Mouse (Mus musculus): ENCODE data around the gene Smarca2. TPM values are rescaled to one million over a fixed set of nuclear protein-coding genes. Genes with fewer than 3 reads are reported as not detected.
A peak's percentile ranks its signal among the peaks of the same experiment; 100 is the strongest.

The Smarca2 gene
- polyA plus RNA-seq, 1 experiment from 2014 or later, result 95.2 TPM

DNA sequence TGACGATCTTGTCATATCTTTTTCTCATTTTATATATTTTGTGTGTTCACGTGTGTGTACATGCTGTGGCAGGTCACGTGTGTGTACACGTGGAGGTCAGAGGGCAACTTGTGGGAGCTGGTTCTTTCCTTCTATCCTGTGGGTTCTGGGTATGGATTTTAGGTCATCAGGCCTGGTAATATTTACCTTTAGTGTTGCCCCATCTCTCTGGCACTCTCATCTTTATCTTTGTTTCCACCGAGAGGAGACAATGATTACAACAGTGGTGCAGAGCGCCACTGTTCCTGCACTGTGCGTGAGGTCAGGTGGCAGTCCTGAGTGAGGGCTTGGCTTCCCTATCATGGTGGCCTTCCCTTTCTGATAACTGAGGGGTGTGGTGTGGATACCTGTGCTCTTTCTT is 160.6 kb downstream of the Smarca2 start:
- H3K27me3 ChIP-seq (replicated peaks; ENCODE audit: control insufficient read depth, insufficient read depth, low read length), result no peaks in the 10 kb centered on the region
- H3K36me3 ChIP-seq (ENCODE audit: control insufficient read depth, insufficient read depth, low read length), result no peaks in the 10 kb centered on the region
- WGBS, result 93% methylated on average over 7 of the region's 7 CpGs
- H3K27ac ChIP-seq (ENCODE audit: low read depth, low read length), result no peak overlapping the region
- no peak overlapping the region for H3K4me2 ChIP-seq (ENCODE audit: low read length)
- H3K9ac ChIP-seq (ENCODE audit: low read depth, low read length), result no peak overlapping the region
- ATAC-seq, result no peak
- H3K4me3 ChIP-seq (ENCODE audit: low read length), result no peak overlapping the region
- H3K9me3 ChIP-seq (ENCODE audit: control insufficient read depth, low read length), result no peaks in the 10 kb centered on the region
- H3K4me1 ChIP-seq (ENCODE audit: control insufficient read depth, insufficient read depth, low read depth, low read length), result peaks cover 17% of the 10 kb centered on the region

GRCm38 (mm10) chr19:26767454-26767853 is 162.6 kb downstream of the Smarca2 start:
- no peak for ATAC-seq
- 83% methylated on average over 13 of the region's 13 CpGs for WGBS
- Histone ChIP-seq H3K27me3 (replicated peaks; ENCODE audit: control insufficient read depth, insufficient read depth, low read length) (no peaks in the 10 kb centered on the region), H3K4me1 (ENCODE audit: control insufficient read depth, insufficient read depth, low read depth, low read length) (peaks cover 24% of the 10 kb centered on the region), H3K4me3 (ENCODE audit: low read length) (no peak overlapping the region), H3K27ac (ENCODE audit: low read depth, low read length) (no peak overlapping the region), H3K9ac (ENCODE audit: low read depth, low read length) (no peak overlapping the region), H3K4me2 (ENCODE audit: low read length) (no peak overlapping the region), H3K9me3 (ENCODE audit: control insufficient read depth, low read length) (no peaks in the 10 kb centered on the region), H3K36me3 (ENCODE audit: control insufficient read depth, insufficient read depth, low read length) (no peaks in the 10 kb centered on the region)

DNA sequence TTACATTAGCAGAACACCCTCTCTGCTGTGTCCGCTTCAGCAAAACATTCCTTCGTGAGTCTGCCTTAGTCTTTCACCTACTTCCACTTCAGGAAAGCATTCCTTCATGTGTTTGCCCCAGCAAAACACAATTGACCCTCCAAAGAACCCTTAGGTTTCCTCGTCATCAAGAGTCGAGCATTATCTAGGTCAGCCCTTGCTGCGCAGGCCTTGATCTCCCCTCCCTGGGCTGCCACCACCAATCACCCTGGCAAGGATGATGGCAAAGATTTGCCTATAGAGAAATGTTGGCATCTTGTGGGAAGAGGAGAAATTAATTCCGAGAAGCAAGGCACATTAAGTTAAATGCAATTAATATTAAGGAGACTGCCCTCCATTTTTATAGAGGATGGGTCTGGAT is 163.1 kb downstream of the Smarca2 start:
- Histone ChIP-seq H3K27me3 (replicated peaks; ENCODE audit: control insufficient read depth, insufficient read depth, low read length) (no peaks in the 10 kb centered on the region), H3K9ac (ENCODE audit: low read depth, low read length) (no peak overlapping the region), H3K27ac (ENCODE audit: low read depth, low read length) (no peak overlapping the region), H3K4me3 (ENCODE audit: low read length) (no peak overlapping the region), H3K4me1 (ENCODE audit: control insufficient read depth, insufficient read depth, low read depth, low read length) (peaks cover 24% of the 10 kb centered on the region), H3K36me3 (ENCODE audit: control insufficient read depth, insufficient read depth, low read length) (no peaks in the 10 kb centered on the region), H3K4me2 (ENCODE audit: low read length) (no peak overlapping the region), H3K9me3 (ENCODE audit: control insufficient read depth, low read length) (no peaks in the 10 kb centered on the region)
- no peak for ATAC-seq
- WGBS, result 92% methylated on average over 6 of the region's 6 CpGs

DNA sequence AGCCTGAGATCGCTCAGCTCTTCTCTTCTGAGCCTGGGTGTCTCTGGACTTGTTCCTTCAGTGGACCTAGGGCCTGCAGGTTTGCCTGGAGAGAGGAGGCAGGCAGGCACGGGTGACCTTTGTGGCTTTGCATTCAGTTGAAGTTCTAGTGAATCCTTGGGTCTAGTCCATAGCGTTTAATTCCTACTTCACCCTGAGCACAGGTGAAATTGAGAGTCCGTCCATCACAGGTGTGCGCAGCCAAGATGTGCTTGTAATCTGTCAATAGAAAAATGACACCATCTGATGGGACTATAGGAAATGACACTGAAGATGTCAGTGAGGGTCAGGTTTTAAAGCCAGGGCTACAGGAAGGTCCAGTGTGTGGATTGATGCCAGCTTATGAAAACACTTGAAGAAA is 164.0 kb downstream of the Smarca2 start:
- H3K27me3 ChIP-seq (replicated peaks; ENCODE audit: control insufficient read depth, insufficient read depth, low read length), result no peaks in the 10 kb centered on the region
- no peaks in the 10 kb centered on the region for H3K36me3 ChIP-seq (ENCODE audit: control insufficient read depth, insufficient read depth, low read length)
- no peak for ATAC-seq
- no peaks in the 10 kb centered on the region for H3K9me3 ChIP-seq (ENCODE audit: control insufficient read depth, low read length)
- H3K4me1 ChIP-seq (ENCODE audit: control insufficient read depth, insufficient read depth, low read depth, low read length), result peaks cover 24% of the 10 kb centered on the region
- H3K9ac ChIP-seq (ENCODE audit: low read depth, low read length), result no peak overlapping the region
- peak overlapping the region; percentile 95 for H3K27ac ChIP-seq (ENCODE audit: low read depth, low read length)
- WGBS, result 85% methylated on average over 5 of the region's 5 CpGs
- no peak overlapping the region for H3K4me3 ChIP-seq (ENCODE audit: low read length)
- H3K4me2 ChIP-seq (ENCODE audit: low read length), result no peak overlapping the region

DNA sequence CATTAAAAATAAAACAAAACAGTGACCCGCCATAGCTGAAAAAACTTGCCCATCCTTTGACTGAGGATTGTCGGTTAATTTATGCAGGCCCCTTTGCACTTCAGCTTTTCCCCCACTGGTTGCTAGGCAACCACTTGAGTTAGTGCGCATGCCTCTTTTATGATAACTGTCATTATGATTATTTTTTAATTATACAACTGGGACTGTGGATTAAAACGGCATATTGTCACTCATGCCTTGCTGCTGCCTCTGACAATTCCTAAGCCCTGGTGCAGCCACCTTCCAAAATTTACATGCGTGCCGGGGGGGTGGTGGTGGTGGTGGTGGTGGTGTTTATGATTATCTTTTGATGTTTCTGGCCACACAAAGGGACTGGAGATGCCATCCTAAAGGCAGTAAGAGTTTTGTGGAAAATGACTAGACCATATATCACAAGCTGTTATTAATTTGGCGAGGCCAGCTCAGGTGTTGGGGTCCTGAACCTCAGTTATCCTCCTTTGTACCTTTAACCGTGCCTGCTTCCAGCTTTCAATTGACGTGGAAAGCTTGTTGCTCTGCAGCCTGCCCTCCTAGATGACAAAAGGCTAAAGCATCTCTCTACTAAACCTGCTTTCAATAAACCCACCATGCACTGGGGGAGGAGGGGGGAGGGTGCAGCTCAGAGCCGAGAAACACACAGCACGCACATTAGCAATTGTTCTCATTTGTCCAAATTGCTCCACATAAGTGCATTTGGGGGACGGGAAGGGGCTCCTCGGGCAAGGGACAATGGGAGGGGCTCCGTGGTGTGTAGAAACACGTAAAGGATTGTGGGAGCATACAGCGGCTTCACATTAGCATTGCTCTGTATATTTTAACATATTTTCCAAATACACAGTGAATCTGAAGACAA is 165.0 kb downstream of the Smarca2 start:
- Histone ChIP-seq H3K4me3 (ENCODE audit: low read length) (peak overlapping the region; percentile 5), H3K36me3 (ENCODE audit: control insufficient read depth, insufficient read depth, low read length) (peaks cover 5% of the 10 kb centered on the region; the same call in 1 of the 2 replicates), H3K4me2 (ENCODE audit: low read length) (peak overlapping the region; percentile 49), H3K9me3 (ENCODE audit: control insufficient read depth, low read length) (no peaks in the 10 kb centered on the region), H3K9ac (ENCODE audit: low read depth, low read length) (peak overlapping the region; percentile 56), H3K4me1 (ENCODE audit: control insufficient read depth, insufficient read depth, low read depth, low read length) (peaks cover 24% of the 10 kb centered on the region), H3K27ac (ENCODE audit: low read depth, low read length) (peak overlapping the region; percentile 95), H3K27me3 (replicated peaks; ENCODE audit: control insufficient read depth, insufficient read depth, low read length) (no peaks in the 10 kb centered on the region)
- WGBS, result 14% methylated on average over 16 of the region's 16 CpGs
- peak; percentile 83 for ATAC-seq

GRCm38 (mm10) chr19:26770592-26770991 is 165.7 kb downstream of the Smarca2 start:
- ATAC-seq, result peak; percentile 66

GRCm38 (mm10) chr19:26772051-26772583 is 167.3 kb downstream of the Smarca2 start:
- peaks cover 12% of the 10 kb centered on the region for H3K36me3 ChIP-seq (ENCODE audit: control insufficient read depth, insufficient read depth, low read length)
- 96% methylated on average over 11 of the region's 11 CpGs for WGBS

More at GRCm38 (mm10) chr19:26770592-26770991, 165.7 kb downstream of the Smarca2 start:
- Histone ChIP-seq H3K27ac (ENCODE audit: low read depth, low read length) (peak overlapping the region; percentile 95), H3K9me3 (ENCODE audit: control insufficient read depth, low read length) (no peaks in the 10 kb centered on the region), H3K4me3 (ENCODE audit: low read length) (no peak overlapping the region), H3K9ac (ENCODE audit: low read depth, low read length) (peak overlapping the region; percentile 56), H3K4me1 (ENCODE audit: control insufficient read depth, insufficient read depth, low read depth, low read length) (peaks cover 24% of the 10 kb centered on the region), H3K27me3 (replicated peaks; ENCODE audit: control insufficient read depth, insufficient read depth, low read length) (no peaks in the 10 kb centered on the region), H3K36me3 (ENCODE audit: control insufficient read depth, insufficient read depth, low read length) (peaks cover 6% of the 10 kb centered on the region; the same call in 1 of the 2 replicates), H3K4me2 (ENCODE audit: low read length) (peak overlapping the region; percentile 49)
- WGBS, result 6% methylated on average over 6 of the region's 6 CpGs

DNA sequence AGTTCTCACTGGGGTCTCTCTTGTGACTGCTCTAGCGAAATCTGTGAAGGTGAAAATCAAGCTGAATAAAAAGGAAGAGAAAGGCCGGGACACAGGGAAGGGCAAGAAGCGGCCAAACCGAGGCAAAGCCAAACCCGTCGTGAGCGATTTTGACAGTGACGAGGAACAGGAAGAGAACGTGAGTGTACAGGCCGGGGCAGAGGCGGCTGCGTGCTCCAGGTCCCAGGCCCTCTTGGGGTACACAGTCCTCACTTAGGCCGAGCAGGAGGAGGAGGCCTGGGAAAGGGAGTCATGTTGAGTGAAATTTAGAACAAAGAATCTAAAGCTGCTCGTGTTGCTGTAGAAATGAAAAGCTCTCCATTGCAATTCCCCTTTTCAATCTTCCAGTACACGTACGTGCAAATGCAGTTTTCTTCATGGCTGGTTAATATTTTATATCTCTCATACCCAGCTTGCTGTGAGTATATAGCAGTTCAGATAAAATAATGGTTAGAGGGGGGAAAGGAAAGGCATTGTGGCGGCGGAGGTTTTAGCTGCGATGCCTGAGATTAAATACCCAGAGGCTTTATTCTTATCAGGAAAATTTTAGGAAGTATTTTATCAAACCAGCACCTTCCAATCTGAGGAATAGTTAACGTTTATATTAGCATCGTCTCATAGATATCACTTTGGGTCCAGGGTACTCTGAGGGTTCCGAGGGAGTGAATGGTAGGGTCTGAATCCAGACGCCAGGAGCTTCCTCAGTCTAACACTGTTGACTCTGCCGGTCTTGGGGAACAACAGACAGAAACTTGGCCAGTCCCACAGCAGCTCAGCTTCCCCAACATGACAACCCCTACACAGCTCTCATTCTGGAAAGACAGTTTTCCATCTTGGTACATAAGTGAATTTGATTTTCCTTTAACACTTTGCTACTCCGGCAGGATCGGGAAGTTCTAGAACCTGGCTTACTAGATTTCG is 171.5 kb downstream of the Smarca2 start:
- 87% methylated on average over 27 of the region's 27 CpGs for WGBS

More at GRCm38 (mm10) chr19:26772051-26772583, 167.3 kb downstream of the Smarca2 start:
- Histone ChIP-seq H3K9ac (ENCODE audit: low read depth, low read length) (no peak overlapping the region), H3K4me2 (ENCODE audit: low read length) (no peak overlapping the region), H3K9me3 (ENCODE audit: control insufficient read depth, low read length) (no peaks in the 10 kb centered on the region), H3K4me3 (ENCODE audit: low read length) (no peak overlapping the region), H3K27me3 (replicated peaks; ENCODE audit: control insufficient read depth, insufficient read depth, low read length) (no peaks in the 10 kb centered on the region), H3K27ac (ENCODE audit: low read depth, low read length) (no peak overlapping the region; the same call in 1 of the 2 replicates), H3K4me1 (ENCODE audit: control insufficient read depth, insufficient read depth, low read depth, low read length) (peaks cover 24% of the 10 kb centered on the region)
- no peak for ATAC-seq

More for the DNA sequence above, 171.5 kb downstream of the Smarca2 start:
- H3K9me3 ChIP-seq (ENCODE audit: control insufficient read depth, low read length), result no peaks in the 10 kb centered on the region
- H3K36me3 ChIP-seq (ENCODE audit: control insufficient read depth, insufficient read depth, low read length), result peaks cover 20% of the 10 kb centered on the region
- peaks cover 1% of the 10 kb centered on the region; the same call in 1 of the 2 replicates for H3K4me1 ChIP-seq (ENCODE audit: control insufficient read depth, insufficient read depth, low read depth, low read length)
- H3K9ac ChIP-seq (ENCODE audit: low read depth, low read length), result no peak overlapping the region
- no peak overlapping the region for H3K4me3 ChIP-seq (ENCODE audit: low read length)
- ATAC-seq, result no peak
- no peak overlapping the region for H3K4me2 ChIP-seq (ENCODE audit: low read length)
- H3K27me3 ChIP-seq (replicated peaks; ENCODE audit: control insufficient read depth, insufficient read depth, low read length), result no peaks in the 10 kb centered on the region
- no peak overlapping the region for H3K27ac ChIP-seq (ENCODE audit: low read depth, low read length)
